Mouse (Mus musculus) heart, embryonic 15.5 days (tissue): ENCODE results near the gene Timp3. TPM values are rescaled to one million over a fixed set of nuclear protein-coding genes. Genes with fewer than 3 reads are reported as not detected.

Experiments used
- ATAC-seq: fragments of 200-750 bp; cut with Nextera tagmentation; replicated peaks from 2 replicates; pipeline ENCODE4 v1.8.0; 2017; ENCODE audit warnings: low read depth, moderate TSS enrichment; ENCODE audit not compliant: insufficient number of reproducible peaks, insufficient read depth, low FRiP score
- H3K27ac ChIP-seq: fragments of 300-500 bp; sonication (generic); 2 replicates; pipeline ENCODE4 v1.5.1; 2015; ENCODE audit warnings: mild to moderate bottlenecking, inconsistent platforms
- H3K27me3 ChIP-seq: fragments of 300-500 bp; sonication (generic); 2 replicates; pipeline ENCODE4 v1.6.1; 2015; ENCODE audit warnings: inconsistent platforms
- H3K36me3 ChIP-seq: fragments of 300-500 bp; sonication (generic); 2 replicates; pipeline ENCODE4 v1.6.1; 2015; ENCODE audit warnings: mild to moderate bottlenecking, inconsistent platforms
- H3K4me1 ChIP-seq: fragments of 300-500 bp; sonication (generic); replicated peaks from 2 replicates; pipeline ENCODE4 v1.6.1; 2015; ENCODE audit warnings: inconsistent platforms
- H3K4me2 ChIP-seq: fragments of 300-500 bp; sonication (generic); 2 replicates; pipeline ENCODE4 v1.6.1; 2015; ENCODE audit warnings: inconsistent platforms, mild to moderate bottlenecking, moderate library complexity
- H3K4me3 ChIP-seq: fragments of 300-500 bp; sonication (generic); 2 replicates; pipeline ENCODE4 v1.5.1; 2015; ENCODE audit warnings: mild to moderate bottlenecking, inconsistent platforms
- H3K9ac ChIP-seq: fragments of 300-500 bp; sonication (generic); 2 replicates; pipeline ENCODE4 v1.6.1; 2015; ENCODE audit warnings: mild to moderate bottlenecking, inconsistent platforms
- H3K9me3 ChIP-seq: fragments of 300-500 bp; sonication (generic); replicated peaks from 2 replicates; pipeline ENCODE4 v1.6.1; 2016; ENCODE audit warnings: inconsistent platforms
- WGBS: fragments of 180-500 bp; shearing (Covaris S2); methylation state at CpG from one replicate; pipeline ENCODE4 v1.1.7; 2015; ENCODE audit warnings: mixed read lengths; 5-methylcytosine and 5-hydroxymethylcytosine counted together
- polyA plus RNA-seq: library from polyadenylated mRNA; unstranded; fragments of >200 nt; fragmentation: Nextera tagmentation; extraction: Ambion mirVana; gene quantifications from 2 replicates; pipeline ENCODE4 v1.2.1, GENCODE M21; 2015

The Timp3 gene
- polyA plus RNA-seq, 1 experiment from 2014 or later: 78.8 TPM

DNA sequence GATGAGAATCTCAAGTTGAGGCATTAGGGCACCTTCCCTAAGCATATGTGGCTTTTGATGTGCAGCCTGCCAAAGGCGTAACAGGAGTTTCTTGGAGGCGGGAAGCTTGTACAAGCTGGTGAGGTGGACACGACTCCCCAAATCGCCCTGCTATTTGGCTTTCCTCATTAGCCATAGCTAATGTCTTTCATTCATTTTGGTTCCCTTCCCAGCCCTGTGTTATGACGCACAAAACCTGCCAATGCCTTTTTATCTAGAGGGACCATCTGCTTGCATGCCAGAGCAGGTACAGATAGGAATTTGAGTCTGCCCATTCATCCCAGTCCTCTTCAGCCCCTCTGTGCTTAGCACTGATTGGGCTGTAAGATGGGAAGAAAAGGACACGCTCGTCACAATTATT, 40.2 kb downstream of the Timp3 start:
- H3K4me2 ChIP-seq: no peak overlapping the region
- H3K36me3 ChIP-seq: peaks cover 12% of the 10 kb centered on the region; the same call in 1 of the 2 replicates
- no peak for ATAC-seq
- H3K9ac ChIP-seq: no peak overlapping the region
- no peaks in the 10 kb centered on the region for H3K27me3 ChIP-seq
- H3K9me3 ChIP-seq: no peaks in the 10 kb centered on the region
- no peak overlapping the region for H3K4me3 ChIP-seq
- peaks cover 91% of the 10 kb centered on the region for H3K4me1 ChIP-seq
- H3K27ac ChIP-seq: peak overlapping the region; percentile 89
- WGBS: 80% methylated on average over 7 of the region's 7 CpGs

DNA sequence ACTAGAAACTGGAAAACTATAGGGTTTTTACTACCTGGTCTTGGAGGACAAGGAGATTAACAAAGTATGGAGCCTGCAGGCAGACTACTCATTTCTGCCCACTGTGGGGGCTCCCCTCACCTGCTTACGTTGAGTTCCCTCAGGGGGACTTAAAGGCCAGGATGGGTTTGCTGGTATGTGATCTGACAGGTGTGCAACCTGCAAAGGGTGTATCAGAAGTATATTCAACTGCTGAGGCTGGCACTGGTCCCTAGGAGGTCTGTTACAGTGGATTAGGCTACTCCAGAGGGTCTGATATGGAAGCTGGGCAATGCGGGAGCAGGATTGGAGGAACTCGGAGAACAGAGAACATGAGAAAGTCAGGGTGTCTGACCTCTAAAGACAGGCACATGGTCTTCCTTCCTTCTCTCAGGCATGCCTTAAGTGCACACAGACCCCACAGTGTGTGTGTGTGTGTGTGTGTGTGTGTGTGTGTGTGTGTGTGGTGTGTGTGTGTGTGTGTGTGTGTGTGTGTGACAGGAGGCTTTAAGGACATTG, 40.9 kb downstream of the Timp3 start:
- 70% methylated on average over 3 of the region's 3 CpGs for WGBS
- Histone ChIP-seq H3K9me3 (no peaks in the 10 kb centered on the region), H3K27me3 (no peaks in the 10 kb centered on the region), H3K36me3 (peaks cover 18% of the 10 kb centered on the region; the same call in 1 of the 2 replicates), H3K4me3 (no peak overlapping the region), H3K4me2 (no peak overlapping the region), H3K9ac (no peak overlapping the region), H3K4me1 (peaks cover 86% of the 10 kb centered on the region), H3K27ac (peak overlapping the region; percentile 71)
- ATAC-seq: peak; percentile 9; the same call in 1 of the 2 replicates

DNA sequence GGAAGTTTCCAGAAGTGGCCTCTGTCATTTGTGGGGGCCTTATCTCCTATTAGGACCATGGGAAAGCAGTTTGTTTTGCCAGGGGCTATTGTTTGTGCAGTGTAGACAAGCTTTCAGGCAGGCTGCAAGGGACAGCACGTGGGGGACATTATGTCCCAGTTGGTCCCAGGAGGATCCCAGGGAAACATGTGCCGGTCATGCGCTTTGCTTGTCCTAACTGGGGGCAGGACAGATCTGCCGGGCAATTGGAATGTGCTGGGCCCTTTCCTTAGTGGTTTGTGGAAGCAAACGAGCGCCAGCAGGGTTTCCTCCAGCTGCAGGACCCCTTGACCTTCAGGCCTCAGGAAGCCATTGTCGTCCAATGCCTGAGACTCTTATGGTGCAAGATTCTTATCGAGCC, 41.4 kb downstream of the Timp3 start:
- Histone ChIP-seq H3K4me2 (no peak overlapping the region), H3K4me1 (peaks cover 86% of the 10 kb centered on the region), H3K9me3 (no peaks in the 10 kb centered on the region), H3K36me3 (peaks cover 23% of the 10 kb centered on the region; the same call in 1 of the 2 replicates), H3K4me3 (no peak overlapping the region), H3K9ac (no peak overlapping the region), H3K27ac (peak overlapping the region; percentile 71), H3K27me3 (no peaks in the 10 kb centered on the region)
- peak; percentile 63 for ATAC-seq
- 39% methylated on average over 8 of the region's 8 CpGs for WGBS

DNA sequence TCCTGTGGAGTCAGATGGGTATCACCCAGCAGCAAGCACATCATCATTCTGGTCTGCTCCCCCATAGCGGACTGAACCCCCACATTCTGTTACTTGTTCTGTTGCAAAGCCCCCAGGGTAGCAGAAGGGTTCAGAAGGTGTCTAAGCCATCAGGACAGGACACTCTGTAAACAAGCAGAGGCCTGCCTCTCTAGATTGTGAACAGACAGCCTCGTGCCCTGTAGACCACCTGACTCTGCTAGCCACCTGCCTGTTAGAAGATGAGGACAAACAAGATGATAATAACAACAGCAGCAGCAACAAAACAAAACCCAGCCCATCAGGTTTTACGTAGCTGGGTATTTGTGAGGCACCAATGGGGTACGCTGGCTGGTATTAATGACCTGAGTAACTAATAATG, 42.0 kb downstream of the Timp3 start:
- H3K36me3 ChIP-seq: peaks cover 24% of the 10 kb centered on the region; the same call in 1 of the 2 replicates
- H3K4me3 ChIP-seq: no peak overlapping the region
- 86% methylated on average over 4 of the region's 4 CpGs for WGBS
- no peak overlapping the region for H3K9ac ChIP-seq
- H3K9me3 ChIP-seq: no peaks in the 10 kb centered on the region
- H3K4me2 ChIP-seq: no peak overlapping the region
- no peaks in the 10 kb centered on the region for H3K27me3 ChIP-seq
- H3K4me1 ChIP-seq: peaks cover 81% of the 10 kb centered on the region
- no peak for ATAC-seq
- H3K27ac ChIP-seq: peak overlapping the region; percentile 71

DNA sequence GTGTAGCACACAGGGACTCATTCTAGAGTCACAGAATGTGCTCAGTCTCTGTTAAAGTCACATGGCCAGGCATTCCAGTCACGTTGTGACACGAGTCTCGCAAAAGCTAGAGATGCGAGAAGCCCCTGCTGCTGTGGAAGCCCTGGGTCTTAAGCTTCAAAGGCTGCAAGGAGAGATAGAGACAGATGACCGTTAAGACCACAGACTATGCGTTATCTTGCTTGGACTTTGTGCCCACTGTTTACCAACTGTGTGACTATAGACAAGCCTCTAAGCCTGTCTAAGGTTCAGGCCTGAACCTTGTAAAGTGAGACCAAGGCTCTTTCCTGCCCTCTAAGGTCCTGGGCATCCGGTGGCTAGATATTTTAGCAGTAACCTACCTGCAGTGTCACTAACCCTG, 42.5 kb downstream of the Timp3 start:
- Histone ChIP-seq H3K9ac (no peak overlapping the region), H3K36me3 (peaks cover 24% of the 10 kb centered on the region; the same call in 1 of the 2 replicates), H3K9me3 (no peaks in the 10 kb centered on the region), H3K27ac (peak overlapping the region; percentile 71), H3K27me3 (no peaks in the 10 kb centered on the region), H3K4me1 (peaks cover 75% of the 10 kb centered on the region), H3K4me2 (no peak overlapping the region), H3K4me3 (no peak overlapping the region)
- 58% methylated on average over 7 of the region's 7 CpGs for WGBS
- no peak for ATAC-seq

DNA sequence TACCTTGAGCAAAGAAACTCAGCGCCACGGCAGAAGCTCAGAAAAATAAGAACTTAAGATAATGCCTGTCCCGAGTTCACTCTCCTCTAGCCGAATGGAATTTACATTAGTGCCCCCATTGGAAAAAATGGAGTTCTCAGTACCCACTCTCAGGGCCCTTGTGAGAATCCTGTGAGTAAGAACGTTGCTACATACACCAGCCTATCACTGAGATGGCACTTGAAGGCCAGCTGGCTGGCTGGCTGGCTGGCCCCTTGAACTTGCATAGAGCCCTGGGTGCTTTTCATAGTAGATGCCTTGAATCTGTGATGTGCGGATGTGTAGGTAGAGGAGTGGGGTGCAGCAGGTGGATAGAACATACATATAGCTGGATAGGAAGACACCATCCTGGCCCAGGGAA, 43.2 kb downstream of the Timp3 start:
- H3K4me1 ChIP-seq: peaks cover 69% of the 10 kb centered on the region
- H3K4me2 ChIP-seq: no peak overlapping the region
- H3K36me3 ChIP-seq: peaks cover 25% of the 10 kb centered on the region; the same call in 1 of the 2 replicates

DNA sequence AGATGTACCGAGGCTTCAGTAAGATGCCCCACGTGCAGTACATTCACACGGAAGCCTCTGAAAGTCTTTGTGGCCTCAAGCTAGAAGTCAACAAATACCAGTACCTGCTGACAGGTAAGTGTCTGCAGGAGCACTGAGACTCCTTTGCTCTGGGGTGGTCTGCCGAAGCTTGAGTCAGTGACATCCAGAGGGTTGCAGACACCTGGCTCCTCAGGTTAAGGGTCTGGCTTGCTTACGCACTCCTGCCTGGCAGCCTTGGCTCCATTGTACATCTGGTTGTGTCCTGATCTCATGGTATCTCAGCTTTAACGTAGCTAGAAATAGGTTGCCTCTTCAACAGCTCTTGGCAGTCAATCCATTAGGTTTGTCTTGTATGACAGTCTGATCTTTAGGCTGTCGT, 43.8 kb downstream of the Timp3 start:
- ATAC-seq: no peak

More for the DNA sequence above, 43.2 kb downstream of the Timp3 start:
- no peak overlapping the region for H3K27ac ChIP-seq
- H3K9me3 ChIP-seq: no peaks in the 10 kb centered on the region
- no peak overlapping the region for H3K4me3 ChIP-seq
- ATAC-seq: no peak
- no peaks in the 10 kb centered on the region for H3K27me3 ChIP-seq
- WGBS: 77% methylated on average over 6 of the region's 6 CpGs
- H3K9ac ChIP-seq: no peak overlapping the region

DNA sequence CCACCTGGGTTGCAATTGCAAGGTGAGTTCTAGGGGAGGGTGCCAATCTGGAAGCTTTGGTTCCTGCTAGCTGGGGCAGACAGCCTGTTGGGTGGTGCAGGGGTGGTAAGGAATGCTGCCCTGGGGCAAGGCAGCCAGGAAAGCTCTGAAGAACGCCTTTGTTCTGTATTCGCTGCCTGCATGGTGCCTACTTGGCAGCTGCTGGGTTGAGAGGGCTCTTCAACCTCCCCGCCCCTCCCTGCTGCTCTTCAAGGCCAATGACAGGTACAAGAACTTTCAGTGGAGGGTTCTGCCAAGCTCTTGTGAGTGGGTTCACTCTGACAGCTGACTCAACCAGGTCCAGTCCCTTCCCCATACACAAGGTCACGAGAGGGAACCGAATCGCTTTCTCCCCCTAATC, 44.5 kb downstream of the Timp3 start:
- Histone ChIP-seq H3K9ac (no peak overlapping the region), H3K4me1 (peaks cover 56% of the 10 kb centered on the region), H3K4me2 (no peak overlapping the region), H3K4me3 (no peak overlapping the region), H3K36me3 (peaks cover 33% of the 10 kb centered on the region; the same call in 1 of the 2 replicates), H3K27me3 (no peaks in the 10 kb centered on the region), H3K9me3 (no peaks in the 10 kb centered on the region), H3K27ac (no peak overlapping the region)
- 84% methylated on average over 6 of the region's 6 CpGs for WGBS
- ATAC-seq: no peak

More for the DNA sequence above, 43.8 kb downstream of the Timp3 start:
- H3K9ac ChIP-seq: no peak overlapping the region
- H3K9me3 ChIP-seq: no peaks in the 10 kb centered on the region
- no peak overlapping the region for H3K4me2 ChIP-seq
- 72% methylated on average over 7 of the region's 7 CpGs for WGBS
- no peaks in the 10 kb centered on the region for H3K27me3 ChIP-seq
- H3K27ac ChIP-seq: no peak overlapping the region
- H3K4me1 ChIP-seq: peaks cover 63% of the 10 kb centered on the region
- H3K4me3 ChIP-seq: no peak overlapping the region
- peaks cover 31% of the 10 kb centered on the region; the same call in 1 of the 2 replicates for H3K36me3 ChIP-seq

DNA sequence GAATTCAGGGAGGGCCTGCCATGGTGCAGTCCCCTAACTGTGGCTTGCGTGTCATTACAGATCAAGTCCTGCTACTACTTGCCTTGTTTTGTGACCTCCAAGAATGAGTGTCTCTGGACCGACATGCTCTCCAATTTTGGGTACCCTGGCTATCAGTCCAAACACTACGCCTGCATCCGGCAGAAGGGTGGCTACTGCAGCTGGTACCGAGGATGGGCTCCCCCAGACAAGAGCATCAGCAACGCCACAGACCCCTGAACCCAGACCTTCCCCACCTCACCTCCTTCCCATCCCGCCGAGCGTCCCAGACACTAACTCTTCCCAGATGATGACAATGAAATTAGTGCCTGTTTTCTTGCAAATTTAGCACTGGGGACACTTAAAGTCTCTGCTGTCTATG, 45.5 kb downstream of the Timp3 start:
- peaks cover 33% of the 10 kb centered on the region; the same call in 1 of the 2 replicates for H3K36me3 ChIP-seq
- WGBS: 92% methylated on average over 9 of the region's 9 CpGs
- peaks cover 46% of the 10 kb centered on the region for H3K4me1 ChIP-seq
- no peak for ATAC-seq
- no peak overlapping the region for H3K4me3 ChIP-seq
- no peaks in the 10 kb centered on the region for H3K27me3 ChIP-seq
- H3K9me3 ChIP-seq: no peaks in the 10 kb centered on the region
- H3K9ac ChIP-seq: no peak overlapping the region
- H3K4me2 ChIP-seq: no peak overlapping the region
- no peak overlapping the region for H3K27ac ChIP-seq

DNA sequence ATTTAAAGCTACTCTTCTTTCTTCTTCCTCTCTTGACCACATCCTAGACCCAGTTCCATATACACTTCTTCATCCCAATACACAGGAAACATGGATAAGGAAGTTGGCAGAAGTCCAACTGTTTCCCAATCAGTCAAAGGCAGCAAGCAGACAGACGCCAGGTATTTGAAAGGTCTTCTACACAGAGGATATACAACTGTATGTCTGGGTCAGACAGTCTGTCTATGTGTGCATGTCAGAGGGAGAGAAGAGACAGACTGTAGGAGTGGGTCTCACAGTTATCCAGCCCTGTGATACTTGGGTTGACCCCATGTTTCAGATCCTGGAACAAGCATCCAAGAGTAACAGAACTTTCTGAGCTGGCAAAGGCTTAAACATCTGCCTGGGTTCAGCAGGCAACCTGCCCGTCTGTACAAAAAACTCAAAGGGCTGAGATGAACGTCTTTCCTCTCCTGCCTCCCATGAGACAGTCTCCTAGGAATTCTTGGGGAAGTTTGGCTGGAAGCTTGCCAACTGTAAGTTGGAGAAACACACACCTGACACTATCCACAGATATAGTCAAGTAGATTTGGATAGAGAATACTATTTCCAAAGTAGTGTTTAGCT, 46.2 kb downstream of the Timp3 start:
- no peak overlapping the region for H3K4me2 ChIP-seq
- H3K4me3 ChIP-seq: no peak overlapping the region
- WGBS: 31% methylated on average over 3 of the region's 3 CpGs
- peaks cover 33% of the 10 kb centered on the region; the same call in 1 of the 2 replicates for H3K36me3 ChIP-seq
- H3K27me3 ChIP-seq: no peaks in the 10 kb centered on the region
- no peak for ATAC-seq
- no peak overlapping the region for H3K27ac ChIP-seq
- no peaks in the 10 kb centered on the region for H3K9me3 ChIP-seq
- H3K9ac ChIP-seq: no peak overlapping the region
- H3K4me1 ChIP-seq: peaks cover 39% of the 10 kb centered on the region

DNA sequence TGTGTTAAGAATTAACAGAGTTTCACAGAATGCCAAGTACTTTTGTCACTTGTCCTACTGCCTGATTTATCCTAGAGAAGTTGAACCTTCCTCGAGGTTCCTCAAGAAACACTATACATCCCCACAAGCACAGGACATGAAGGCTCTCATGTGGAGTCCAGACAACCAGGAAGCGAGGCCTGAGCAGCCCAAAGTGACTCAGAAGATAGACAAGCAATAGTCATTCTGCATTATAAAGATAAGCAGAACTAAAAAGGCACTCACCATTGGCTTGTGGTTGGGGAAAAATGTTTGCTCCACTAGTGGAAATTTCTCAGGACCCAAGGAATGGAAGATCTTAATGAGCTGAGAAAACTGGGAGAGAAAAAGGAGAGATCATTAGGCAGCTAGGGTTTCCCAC, 51.1 kb downstream of the Timp3 start:
- Histone ChIP-seq H3K36me3 (0 out of 2 replicates have a peak, but pooled peaks cover 12% of the 10 kb centered on the region), H3K27me3 (no peaks in the 10 kb centered on the region), H3K4me2 (no peak overlapping the region), H3K27ac (no peak overlapping the region), H3K9me3 (no peaks in the 10 kb centered on the region), H3K4me1 (peaks cover 3% of the 10 kb centered on the region), H3K9ac (no peak overlapping the region), H3K4me3 (no peak overlapping the region)
- 77% methylated on average over 2 of the region's 2 CpGs for WGBS
- no peak for ATAC-seq

DNA sequence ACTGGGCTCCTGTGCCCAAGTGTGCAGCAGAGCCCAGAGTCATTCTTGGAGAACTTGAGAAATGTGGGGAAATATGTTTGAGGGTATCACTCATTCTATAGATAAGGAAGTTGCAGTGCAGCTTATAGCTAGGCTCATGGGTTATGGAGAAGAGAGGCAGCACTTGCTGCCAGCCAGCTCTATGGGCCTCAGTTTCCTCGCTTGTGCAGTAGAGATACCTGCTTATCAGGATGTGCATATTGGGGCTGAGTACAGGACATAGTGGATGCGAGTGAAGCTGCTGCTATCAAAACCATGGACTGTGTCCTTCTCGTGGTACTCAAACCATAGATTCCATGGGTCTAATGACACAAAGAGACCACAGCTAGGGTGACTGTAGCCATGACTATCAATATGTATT, 52.3 kb downstream of the Timp3 start:
- H3K9me3 ChIP-seq: no peaks in the 10 kb centered on the region
- WGBS: 82% methylated on average over 3 of the region's 3 CpGs
- ATAC-seq: no peak
- H3K4me3 ChIP-seq: no peak overlapping the region
- no peak overlapping the region for H3K9ac ChIP-seq
- H3K4me2 ChIP-seq: no peak overlapping the region
- 0 out of 2 replicates have a peak, but pooled peaks cover 9% of the 10 kb centered on the region for H3K36me3 ChIP-seq
- no peak overlapping the region for H3K27ac ChIP-seq
- no peaks in the 10 kb centered on the region for H3K4me1 ChIP-seq
- H3K27me3 ChIP-seq: no peaks in the 10 kb centered on the region
